31 mouse cellular contexts compared by ENCODE assay signal in the genomic region with DNA sequence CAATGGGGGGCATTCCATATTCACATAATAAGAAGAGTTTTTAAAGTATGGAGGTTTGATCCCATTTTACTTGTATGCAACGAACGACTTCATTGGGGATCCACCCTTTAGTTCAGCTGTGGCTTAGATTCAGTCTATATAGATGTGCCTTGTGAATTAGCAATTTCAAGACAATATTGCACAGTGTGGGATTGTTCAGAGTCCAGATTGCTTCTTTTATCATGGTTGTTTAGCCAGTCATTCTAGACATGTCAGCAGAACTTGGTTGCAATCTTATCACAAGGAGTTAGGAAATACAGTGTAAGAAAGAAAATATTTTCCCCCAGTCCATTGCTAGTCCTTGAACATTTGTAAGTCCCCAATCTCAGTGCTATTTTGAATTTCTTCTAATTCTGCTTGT.
"Had no signal": no experiment of that assay in that cellular context is flagged by ENCODE, and none has a peak within 500 bp of the region (broad histone marks: within the 10 kb centered on the region; RNA-seq: fewer than 3 reads in every experiment).

No protein-coding gene starts in this region.

- H3K27ac ChIP-seq: limb, embryonic 10.5 days; limb, embryonic 12.5 days; limb, embryonic 13.5 days; limb, embryonic 15.5 days; liver, embryonic 12.5 days; liver, embryonic 13.5 days; liver, embryonic 14.5 days; liver, embryonic 15.5 days; lung, embryonic 15.5 days; macrophage; midbrain, embryonic 10.5 days; midbrain, embryonic 12.5 days; midbrain, embryonic 13.5 days; midbrain, embryonic 15.5 days had no signal

- DNase-seq: left cerebral cortex, postnatal 4 days; liver; liver, embryonic 13.5 days; liver, postnatal 0 days; lung, adult 18-20 months; lung, adult 2 months; lung, embryonic 14.5 days; lung, postnatal 10 days; lung, postnatal 14 days; lung, postnatal 36 days; lung, postnatal 4 days; midbrain, embryonic 14.5 days had no signal

- H3K4me3 ChIP-seq: limb, embryonic 10.5 days; limb, embryonic 12.5 days; limb, embryonic 13.5 days; limb, embryonic 15.5 days; liver, embryonic 12.5 days; liver, embryonic 13.5 days; liver, embryonic 15.5 days; lung, embryonic 15.5 days; megakaryocyte, embryonic 14.5 days; midbrain, embryonic 10.5 days; midbrain, embryonic 12.5 days; midbrain, embryonic 13.5 days; midbrain, embryonic 15.5 days; myocyte had no signal

- H3K4me1 ChIP-seq: limb, embryonic 10.5 days; limb, embryonic 12.5 days; limb, embryonic 13.5 days; limb, embryonic 15.5 days; liver, embryonic 12.5 days; liver, embryonic 13.5 days; liver, embryonic 15.5 days; lung, embryonic 15.5 days; megakaryocyte, embryonic 14.5 days; midbrain, embryonic 10.5 days; midbrain, embryonic 12.5 days; midbrain, embryonic 13.5 days had no signal

- H3K4me2 ChIP-seq: limb, embryonic 12.5 days; limb, embryonic 13.5 days; limb, embryonic 15.5 days; liver, embryonic 11.5 days; liver, embryonic 12.5 days; liver, embryonic 13.5 days; liver, embryonic 15.5 days; lung, embryonic 14.5 days; lung, embryonic 15.5 days; midbrain, embryonic 11.5 days; midbrain, embryonic 12.5 days; midbrain, embryonic 13.5 days; midbrain, embryonic 15.5 days had no signal

- ATAC-seq: liver, embryonic 12.5 days; liver, postnatal 0 days; lung, postnatal 0 days; midbrain, embryonic 13.5 days; midbrain, embryonic 15.5 days; midbrain, embryonic 16.5 days had no signal

- H3K36me3 ChIP-seq: limb, embryonic 10.5 days; limb, embryonic 12.5 days; limb, embryonic 13.5 days; limb, embryonic 15.5 days; liver, embryonic 12.5 days; liver, embryonic 13.5 days; liver, embryonic 15.5 days; lung, embryonic 15.5 days; midbrain, embryonic 10.5 days; midbrain, embryonic 12.5 days; midbrain, embryonic 13.5 days; midbrain, embryonic 15.5 days had no signal

- H3K9ac ChIP-seq: limb, embryonic 12.5 days; limb, embryonic 13.5 days; limb, embryonic 15.5 days; liver, embryonic 12.5 days; liver, embryonic 13.5 days; liver, embryonic 14.5 days; liver, embryonic 15.5 days; liver, postnatal 0 days; lung, embryonic 14.5 days; lung, embryonic 15.5 days; midbrain, embryonic 12.5 days; midbrain, embryonic 13.5 days; midbrain, embryonic 15.5 days had no signal

- H3K27me3 ChIP-seq: limb, embryonic 12.5 days; limb, embryonic 13.5 days; limb, embryonic 15.5 days; liver, embryonic 12.5 days; liver, embryonic 13.5 days; liver, embryonic 15.5 days; lung, embryonic 15.5 days; megakaryocyte, embryonic 14.5 days; midbrain, embryonic 12.5 days; midbrain, embryonic 13.5 days; midbrain, embryonic 15.5 days had no signal

- H3K9me3 ChIP-seq: limb, embryonic 10.5 days; limb, embryonic 12.5 days; limb, embryonic 13.5 days; limb, embryonic 15.5 days; liver, embryonic 12.5 days; liver, embryonic 13.5 days; liver, embryonic 15.5 days; lung, embryonic 15.5 days; megakaryocyte, embryonic 14.5 days; midbrain, embryonic 10.5 days; midbrain, embryonic 12.5 days; midbrain, embryonic 13.5 days; midbrain, embryonic 15.5 days had no signal
